Mouse (Mus musculus): Measurements from ENCODE around the gene Gm21962.
"Not testable (repeated sequence)": the region's sequence is repeated elsewhere in the genome, so short reads cannot be mapped to it uniquely, and the experiment has no call there.

Gene Gm21962

GRCm38 (mm10) chr3:137671224-137671623 is at the start of gene Gm21962:
Gene Gm21962 (plus strand): TSS chr3:137671524.
- not testable (repeated sequence) for DNase-seq (ENCODE audit: low spot score)

DNA sequence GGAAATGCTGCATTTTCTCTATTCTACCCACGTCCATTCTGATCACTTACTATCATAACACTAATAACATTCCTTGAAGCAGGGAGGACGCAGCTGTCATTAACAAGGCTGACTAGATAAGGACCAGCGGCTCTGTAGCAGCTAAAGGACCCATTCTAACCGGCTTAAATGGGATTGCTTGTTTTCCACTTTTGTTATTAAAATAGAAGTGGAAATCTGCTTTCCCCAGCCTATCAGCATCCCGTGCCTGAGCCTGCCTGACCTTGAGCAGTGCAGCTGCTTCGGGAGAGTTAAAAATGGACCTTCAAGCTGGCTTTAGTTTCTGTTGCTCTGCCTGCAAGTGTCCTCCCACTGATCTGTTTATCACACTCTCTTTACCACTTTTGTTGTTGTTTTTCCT is 49.2 kb upstream of the Gm21962 start:
- no peak for DNase-seq (ENCODE audit: low spot score)

DNA sequence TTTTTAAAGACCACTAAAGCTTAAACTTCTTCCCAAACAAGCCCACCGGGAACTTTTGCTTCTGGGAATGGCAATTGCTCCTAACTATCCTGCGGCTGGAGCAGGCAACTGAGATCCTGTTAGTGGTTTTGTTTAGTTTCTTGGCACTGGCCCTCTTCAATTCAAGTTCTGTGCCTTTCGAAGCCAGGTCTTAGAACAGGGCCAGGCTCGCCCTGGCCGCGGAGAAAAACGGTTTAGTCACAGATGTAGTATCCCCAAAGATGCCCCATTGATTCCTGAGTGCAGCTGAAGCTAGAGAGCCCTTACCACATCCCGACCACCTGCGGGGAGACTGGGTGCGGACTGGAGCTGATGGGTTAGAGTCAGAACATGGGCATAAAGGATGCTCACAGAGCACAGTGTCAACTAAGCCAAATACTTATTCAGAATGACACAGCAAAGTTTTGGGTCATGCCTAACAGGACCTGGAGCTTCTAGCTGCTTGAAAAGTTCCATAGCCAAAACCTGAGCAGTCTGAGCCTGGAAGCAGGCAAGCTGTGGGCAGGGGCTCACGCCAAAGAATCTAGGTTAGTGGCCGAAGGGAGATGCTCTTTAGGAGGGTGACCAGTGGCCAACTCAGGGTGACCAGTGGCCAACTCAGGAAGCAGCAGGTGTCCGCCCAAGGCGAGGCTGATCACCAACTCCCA is 48.3 kb upstream of the Gm21962 start:
- no peak for DNase-seq (ENCODE audit: low spot score)

- DNase-seq (ENCODE audit: low spot score) = no peak
Measured at GRCm38 (mm10) chr3:137623581-137624362, 47.6 kb upstream of the Gm21962 start.

DNA sequence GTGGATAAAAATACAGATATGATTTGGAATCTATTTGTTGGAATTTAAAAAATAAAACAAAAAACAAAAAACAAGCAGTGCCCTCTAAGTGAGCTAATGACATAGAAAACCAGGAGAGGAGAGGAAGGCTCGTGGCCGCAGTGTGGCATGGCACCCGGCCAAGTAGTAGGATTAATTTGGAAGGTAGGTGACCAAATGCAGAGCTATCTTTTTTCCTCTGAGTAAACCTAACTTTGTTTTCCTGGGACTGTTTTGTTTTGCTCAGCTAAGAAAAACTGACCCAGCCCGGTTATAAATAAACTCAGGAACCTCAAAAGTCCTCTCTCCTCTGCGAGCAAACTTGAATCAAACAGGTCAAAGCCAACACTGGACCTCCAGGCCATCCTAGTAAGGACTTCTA is 46.3 kb upstream of the Gm21962 start:
- DNase-seq (ENCODE audit: low spot score) = no peak

GRCm38 (mm10) chr3:137633726-137634125 is 37.6 kb upstream of the Gm21962 start:
- DNase-seq (ENCODE audit: low spot score) = no peak

DNA sequence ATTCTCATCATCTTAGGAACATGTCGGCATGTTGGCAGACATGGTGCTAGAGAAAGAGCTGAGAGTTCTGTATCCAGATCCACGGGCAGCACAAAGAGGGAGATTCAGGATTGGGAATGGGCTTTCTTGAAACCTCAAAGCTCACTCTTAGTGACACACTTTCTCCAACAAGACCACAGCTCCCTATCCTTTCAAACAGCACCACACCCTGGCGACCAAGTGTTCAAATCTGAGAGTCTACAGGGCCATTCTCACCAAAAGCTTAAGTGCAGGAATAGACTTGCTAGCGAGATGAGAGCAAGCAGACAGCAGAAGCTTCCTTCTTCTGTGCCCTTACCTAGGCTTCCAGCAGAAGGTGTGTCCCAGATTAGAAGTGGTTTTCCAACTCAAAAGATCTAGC is 34.8 kb upstream of the Gm21962 start:
- DNase-seq (ENCODE audit: low spot score) = no peak

DNA sequence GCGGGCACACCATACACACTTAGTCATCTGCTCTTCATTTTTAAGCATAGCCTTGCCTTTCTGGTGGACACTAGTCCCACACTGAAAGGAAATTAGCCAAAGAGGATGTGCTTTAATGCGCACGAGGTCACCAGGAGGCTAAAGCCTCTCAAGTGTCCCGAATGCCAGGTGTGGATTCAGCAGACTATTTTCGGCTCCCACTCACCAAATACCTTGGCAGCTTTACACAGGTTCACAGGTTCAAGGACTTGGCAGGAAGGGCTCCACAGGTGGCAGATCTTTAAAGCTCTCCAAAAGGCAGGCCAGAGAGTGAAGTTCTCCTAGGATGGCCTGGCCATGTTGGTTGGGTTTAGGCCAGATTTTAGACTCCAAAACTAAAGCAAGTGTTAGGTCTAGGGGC is 30.1 kb upstream of the Gm21962 start:
- DNase-seq (ENCODE audit: low spot score) = no peak

DNA sequence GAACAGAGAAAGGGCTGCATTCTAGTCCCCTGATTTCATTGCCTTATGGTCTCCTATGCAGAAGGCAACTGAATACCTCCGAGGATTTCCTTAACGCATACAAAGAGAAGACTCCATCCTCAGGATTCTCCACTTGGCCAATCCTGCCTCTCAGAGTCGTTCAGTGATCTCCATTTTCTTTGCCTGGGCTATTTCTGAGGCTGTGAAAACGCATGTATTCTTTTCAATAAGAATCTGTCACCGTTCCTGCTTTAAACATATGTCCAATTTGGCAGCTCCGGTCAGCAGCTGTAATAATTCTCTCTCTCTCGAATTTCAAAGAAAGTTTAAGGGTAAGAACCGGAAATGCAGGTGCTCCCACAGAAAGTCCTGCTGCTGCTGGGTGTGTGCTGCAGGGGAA is 29.2 kb upstream of the Gm21962 start:
- no peak for DNase-seq (ENCODE audit: low spot score)

DNA sequence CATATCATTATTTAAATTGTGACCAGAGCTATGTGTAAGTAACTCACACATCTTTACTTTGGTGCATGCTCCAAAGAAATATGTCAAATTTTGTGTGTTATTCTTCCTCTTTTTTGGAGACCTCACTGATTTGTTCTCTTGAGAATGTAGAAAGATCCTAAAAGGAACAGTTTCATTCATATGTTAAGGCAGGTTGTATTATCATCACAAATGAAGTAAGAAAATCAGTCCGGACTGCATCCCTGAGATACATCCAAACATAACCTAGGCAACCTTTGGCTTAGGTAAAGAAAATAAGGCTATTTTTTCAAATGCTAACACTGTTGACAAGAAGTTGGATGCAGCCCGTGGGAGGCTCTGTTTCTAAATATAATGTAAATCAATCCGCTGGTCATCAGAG is 28.8 kb upstream of the Gm21962 start:
- no peak for DNase-seq (ENCODE audit: low spot score)

- DNase-seq (ENCODE audit: low spot score) = no peak
Measured at GRCm38 (mm10) chr3:137644081-137644480, 27.2 kb upstream of the Gm21962 start.

- DNase-seq (ENCODE audit: low spot score) = no peak
Measured at GRCm38 (mm10) chr3:137644947-137645346, 26.4 kb upstream of the Gm21962 start.

DNA sequence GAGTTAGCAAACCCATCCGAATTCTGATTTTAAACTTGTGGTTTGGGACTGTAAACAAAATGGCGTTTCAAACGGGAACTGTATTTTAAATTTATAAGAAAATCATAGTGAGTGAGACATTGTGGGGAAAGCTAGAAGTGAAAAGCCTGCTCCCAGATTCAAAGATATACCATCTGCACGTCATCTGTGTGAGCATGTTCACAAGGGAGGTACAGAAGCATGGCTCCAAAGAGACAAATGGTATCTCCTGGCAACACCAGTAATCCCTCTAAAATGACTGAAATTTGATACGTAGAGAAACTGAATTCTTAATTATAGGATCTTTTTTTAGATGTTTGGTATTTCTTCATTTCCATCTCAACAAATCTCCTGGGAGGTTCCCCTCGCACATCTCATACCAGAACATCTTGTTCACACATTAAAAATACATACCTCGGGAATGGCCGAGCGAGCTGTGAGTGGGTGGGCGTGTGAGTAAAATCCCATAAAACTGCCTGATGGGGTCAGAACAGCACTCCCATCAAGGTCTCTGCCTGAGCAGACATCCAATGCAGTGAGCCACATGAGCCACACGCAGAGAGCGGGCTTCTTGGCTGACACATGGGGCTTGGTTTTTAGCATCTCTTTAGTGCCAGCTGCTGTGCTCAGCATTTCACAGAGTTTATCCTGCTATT is 23.8 kb upstream of the Gm21962 start:
- DNase-seq (ENCODE audit: low spot score) = no peak

DNA sequence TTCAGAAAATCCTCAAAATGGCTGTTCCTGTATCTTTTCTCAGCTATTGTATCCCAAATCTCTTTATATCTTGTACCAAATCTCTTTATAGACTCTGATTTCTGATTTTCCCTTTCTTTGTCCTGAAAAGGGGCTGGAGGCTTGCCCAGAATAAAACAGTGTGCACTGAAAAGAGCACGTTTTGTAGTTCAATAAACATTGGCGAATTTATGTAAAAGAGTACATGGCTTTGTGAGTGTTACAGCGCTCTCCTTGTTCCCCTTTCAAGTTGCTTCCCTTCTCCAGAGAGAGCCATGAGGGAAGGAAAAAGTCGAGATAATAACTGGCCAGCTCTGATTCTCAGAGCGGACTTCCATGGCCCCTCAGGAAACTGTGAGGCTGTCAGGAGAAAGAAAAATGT is 22.2 kb upstream of the Gm21962 start:
- no peak for DNase-seq (ENCODE audit: low spot score)

GRCm38 (mm10) chr3:137652853-137653252 is 18.5 kb upstream of the Gm21962 start:
- no peak for DNase-seq (ENCODE audit: low spot score)

- DNase-seq (ENCODE audit: low spot score) = peak; percentile 13
Measured at GRCm38 (mm10) chr3:137680923-137681322, 9.6 kb downstream of the Gm21962 start.

GRCm38 (mm10) chr3:137682911-137683806 is 11.8 kb downstream of the Gm21962 start:
- no peak for DNase-seq (ENCODE audit: low spot score)

DNA sequence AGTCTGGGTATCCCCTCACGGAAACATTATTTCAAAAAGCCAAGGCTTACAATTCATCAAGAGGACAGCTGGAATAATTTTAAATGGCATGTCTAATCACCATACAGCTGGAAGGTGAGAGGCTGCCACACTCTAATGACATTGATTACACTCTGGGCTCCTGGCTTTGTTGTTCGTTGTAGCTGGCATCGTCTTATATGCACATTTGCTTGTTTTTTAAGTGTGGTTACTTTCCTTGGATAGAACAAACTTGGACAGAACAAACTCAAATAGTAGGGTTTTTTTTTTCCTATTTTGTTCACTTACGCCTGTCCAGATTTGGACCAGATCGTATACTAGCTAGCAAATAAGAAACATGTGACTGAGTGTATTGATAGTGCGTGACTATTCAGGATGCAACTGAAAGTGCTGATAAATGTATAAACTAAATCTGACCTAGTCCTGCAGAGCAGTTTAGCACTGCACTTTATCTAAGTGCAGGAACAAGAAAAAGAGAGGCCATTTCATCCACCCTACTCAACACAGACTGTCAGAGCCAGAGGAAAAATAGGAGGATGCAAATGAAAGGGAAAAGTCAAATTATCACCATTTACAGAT is 12.6 kb downstream of the Gm21962 start:
- DNase-seq (ENCODE audit: low spot score) = no peak

DNA sequence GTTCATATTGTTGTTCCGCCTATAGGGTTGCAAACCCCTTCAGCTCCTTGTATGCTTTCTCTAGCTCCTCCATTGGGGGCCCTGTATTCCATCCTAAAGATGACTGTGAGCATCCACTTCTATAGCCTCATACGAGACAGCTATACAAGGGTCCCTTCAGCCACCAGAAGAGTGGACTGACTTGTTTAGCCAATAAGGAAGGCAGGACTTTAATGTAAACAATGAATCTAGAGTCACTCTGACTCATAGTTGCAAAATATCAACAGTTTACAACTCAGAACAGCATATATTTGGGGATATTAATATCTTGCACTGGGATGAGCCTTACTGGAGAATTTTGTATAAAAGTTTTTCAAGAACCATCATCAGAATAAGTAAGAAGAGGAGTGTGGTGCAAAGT is 15.6 kb downstream of the Gm21962 start:
- no peak for DNase-seq (ENCODE audit: low spot score)

- no peak for DNase-seq (ENCODE audit: low spot score)
Measured at GRCm38 (mm10) chr3:137691503-137691902, 20.2 kb downstream of the Gm21962 start.

GRCm38 (mm10) chr3:137715946-137716345 is 44.6 kb downstream of the Gm21962 start:
- no peak for DNase-seq (ENCODE audit: low spot score)

Data from urinary bladder, postnatal 10 days (tissue).